Mouse (Mus musculus) mouse trophoblast stem cell (cell line): ENCODE data around the gene Ltv1.

Experiments used
- in situ Hi-C, 2 experiments: fragments of 300-500 bp; cut with MseI, MboI; formaldehyde crosslinking; loops; 2 replicates in 1 of 2; 3 replicates in 1 of 2; pipeline ENCODE4 v1.15.1; 2025

Ltv1 gene

DNA sequence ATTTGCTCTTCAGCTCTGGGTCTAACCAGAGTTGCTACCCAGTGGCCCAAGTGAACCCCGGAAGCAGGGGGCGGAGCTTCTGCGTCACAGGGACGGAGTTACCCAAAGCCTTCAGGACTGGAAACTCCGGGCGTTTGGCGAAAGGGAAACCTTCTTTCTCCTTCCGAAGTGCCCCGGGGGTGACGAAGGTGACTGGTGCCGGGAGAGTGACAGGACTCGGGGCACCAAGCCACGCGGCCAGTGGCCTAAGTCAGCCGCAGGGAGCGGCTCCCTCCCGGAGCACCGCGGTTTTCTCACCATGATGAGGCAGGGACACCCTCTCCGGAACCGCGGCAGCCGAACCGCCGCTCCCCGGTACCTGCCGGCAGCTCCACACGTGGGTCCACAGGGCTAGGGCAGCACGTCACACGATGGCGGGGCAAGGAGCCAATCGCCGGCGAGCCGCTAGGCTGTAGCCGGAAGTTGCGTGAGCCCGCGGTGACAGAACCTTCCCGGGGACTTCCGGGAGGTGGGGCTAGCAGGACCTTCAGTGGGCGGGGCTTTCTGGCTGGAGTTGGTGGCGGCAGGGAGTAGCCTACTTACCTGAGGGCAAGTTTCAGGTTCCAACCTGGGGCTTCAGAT, at the start of gene Ltv1:
Gene Ltv1, minus strand, starts transcription at position 438 of the 621 bp plus-strand sequence.
- in situ Hi-C loops = no loop called here

DNA sequence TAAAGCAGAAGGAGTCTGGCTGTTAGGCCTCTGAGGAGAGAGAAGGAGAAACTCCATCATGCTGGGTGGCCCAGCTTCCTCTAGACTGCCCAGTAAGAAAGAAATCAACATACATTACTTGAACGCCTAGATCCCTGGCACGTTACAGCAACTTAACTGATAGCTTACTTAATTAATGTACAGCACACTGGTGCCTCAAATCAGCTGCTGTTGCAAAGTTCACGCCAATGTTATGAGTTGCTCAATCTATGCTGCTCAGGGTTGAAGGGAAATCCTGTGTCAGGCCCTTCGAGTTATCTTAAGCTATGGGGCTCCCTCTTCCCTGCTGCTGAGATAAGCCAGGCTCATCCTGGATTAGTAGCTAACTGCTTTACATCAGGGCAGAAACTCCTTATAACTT, 47.5 kb upstream of the Ltv1 start:
- in situ Hi-C loops = no loop called here

DNA sequence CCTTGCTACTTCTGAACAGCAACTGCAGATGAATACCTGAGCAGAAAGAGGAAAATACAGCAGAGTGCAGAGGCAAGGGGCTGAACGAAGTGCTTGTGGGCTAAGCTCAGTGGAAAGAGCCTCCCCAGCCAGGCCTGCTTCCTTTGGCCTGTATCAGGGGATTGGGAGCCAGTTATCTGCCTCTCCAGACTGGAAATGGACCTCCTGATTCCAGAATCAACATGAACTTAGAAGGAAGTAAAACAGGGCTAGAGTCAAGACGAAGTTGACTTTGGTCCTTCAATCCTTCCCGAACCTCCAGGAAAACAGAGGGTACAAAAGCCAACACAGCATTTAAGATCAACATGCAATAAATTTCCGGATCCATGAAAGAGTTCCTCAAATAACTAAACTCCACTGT, 45.2 kb upstream of the Ltv1 start:
- in situ Hi-C loops = no loop called here

- in situ Hi-C loops = no loop called here
Measured at GRCm38 (mm10) chr10:13236866-13237265, 43.9 kb upstream of the Ltv1 start.

- in situ Hi-C loops = no loop called here
Measured at GRCm38 (mm10) chr10:13234503-13234902, 41.5 kb upstream of the Ltv1 start.

DNA sequence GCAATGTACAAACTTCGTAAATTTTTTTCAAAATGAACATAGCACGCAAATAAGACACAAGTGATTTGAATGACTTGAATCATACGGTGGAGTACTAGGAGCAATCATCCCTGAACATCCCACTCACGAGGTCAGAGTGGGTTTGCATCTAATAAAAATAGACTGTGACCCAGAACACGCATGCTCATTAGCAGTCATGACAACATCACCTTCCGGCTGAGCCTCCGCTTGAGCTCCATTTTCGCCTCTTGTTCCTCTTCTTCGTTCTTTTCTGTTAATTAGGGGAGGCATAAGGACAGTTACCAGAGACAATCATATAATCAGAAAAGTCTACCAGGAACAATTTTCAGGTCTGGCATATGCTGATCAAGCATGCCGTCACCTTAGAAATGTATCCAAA, 41.0 kb upstream of the Ltv1 start:
- in situ Hi-C loops = no loop called here

DNA sequence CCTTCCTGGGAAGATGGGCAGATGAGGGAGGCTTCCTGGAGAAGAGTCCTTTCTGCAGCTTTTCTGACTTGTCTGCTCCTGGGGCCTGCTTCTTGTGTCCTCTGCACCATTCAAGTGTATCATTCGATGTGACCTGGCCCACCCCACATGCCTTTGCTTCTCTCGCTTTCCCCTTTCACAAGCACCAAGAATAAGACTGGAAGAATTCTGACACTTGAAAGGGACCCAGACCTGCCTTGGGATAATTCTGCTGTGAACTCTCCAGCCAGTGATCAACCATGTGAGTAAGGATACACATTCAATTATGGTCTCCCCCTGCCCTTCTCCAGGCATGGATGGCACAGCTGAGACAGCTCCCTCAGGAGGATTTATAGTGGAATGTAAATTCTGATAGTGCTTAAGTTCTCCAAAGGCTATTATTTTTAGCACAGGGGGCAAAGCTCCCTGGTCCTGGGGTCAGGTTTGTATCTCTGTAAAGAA, 40.2 kb upstream of the Ltv1 start:
- in situ Hi-C loops = no loop called here

- in situ Hi-C loops = no loop called here
Measured at GRCm38 (mm10) chr10:13232443-13233142, 39.6 kb upstream of the Ltv1 start.

DNA sequence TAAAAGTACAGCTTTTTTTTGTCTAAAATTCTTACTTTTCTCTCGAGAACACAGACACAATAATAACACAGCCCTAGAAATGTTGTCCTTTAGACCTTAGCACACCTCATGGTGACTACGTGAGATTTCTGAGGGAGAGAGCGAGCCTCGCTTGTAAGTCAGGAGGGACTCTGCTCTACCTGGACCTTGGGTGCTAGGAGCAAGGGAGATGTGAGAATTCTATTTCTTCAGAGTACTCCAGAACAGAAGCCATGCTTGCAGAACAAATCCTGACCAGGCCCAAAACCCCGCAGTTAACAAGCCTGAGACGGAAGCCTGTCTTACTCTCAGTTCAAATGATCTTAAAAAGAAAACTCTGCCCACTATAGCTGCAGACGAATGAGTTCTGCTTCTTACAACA, 37.7 kb upstream of the Ltv1 start:
- in situ Hi-C loops = no loop called here

GRCm38 (mm10) chr10:13225377-13226063, 32.6 kb upstream of the Ltv1 start:
- in situ Hi-C loops = no loop called here

DNA sequence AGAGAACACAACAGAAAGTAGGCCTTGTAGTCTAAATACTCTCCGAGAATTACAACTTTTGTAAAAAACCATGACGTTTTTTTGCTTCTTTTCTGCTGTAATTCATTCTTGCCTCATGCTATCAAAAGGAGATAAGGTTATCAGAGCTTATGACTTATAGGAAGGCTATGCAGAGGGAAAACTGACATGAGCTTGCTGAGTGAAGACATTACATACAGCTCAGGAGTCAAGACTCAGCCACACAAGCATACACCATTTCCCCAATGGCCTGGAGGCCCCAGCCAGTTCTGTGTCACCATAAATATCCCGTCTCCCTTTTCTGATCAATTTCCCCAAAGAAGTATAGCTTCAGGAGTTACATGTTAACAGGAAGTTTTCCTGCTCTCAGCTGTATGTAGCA, 29.2 kb upstream of the Ltv1 start:
- in situ Hi-C loops = no loop called here

- in situ Hi-C loops = no loop called here
Measured at GRCm38 (mm10) chr10:13220061-13220460, 27.1 kb upstream of the Ltv1 start.

- in situ Hi-C loops = no loop called here
Measured at GRCm38 (mm10) chr10:13213956-13214355, 21.0 kb upstream of the Ltv1 start.

- in situ Hi-C loops = no loop called here
Measured at GRCm38 (mm10) chr10:13212829-13213228, 19.9 kb upstream of the Ltv1 start.

DNA sequence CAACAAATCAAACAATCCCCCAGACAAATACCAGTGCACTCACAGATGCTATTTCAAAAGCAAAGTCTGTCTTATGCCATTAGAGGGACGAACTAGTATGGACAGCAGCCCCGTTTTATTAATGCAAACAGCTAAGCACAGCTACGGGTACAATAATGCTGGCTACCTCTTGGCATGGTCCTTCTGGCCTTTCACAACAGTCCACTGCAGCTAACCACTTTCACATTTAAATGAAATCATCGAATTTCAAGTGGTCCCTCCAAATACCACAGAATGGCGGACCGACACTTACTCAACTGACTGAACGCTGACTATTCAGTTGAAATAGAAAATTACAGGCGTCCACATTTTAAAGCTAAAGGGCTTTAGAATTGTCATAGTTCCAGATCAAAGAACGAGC, 19.4 kb upstream of the Ltv1 start:
- in situ Hi-C loops = no loop called here

- in situ Hi-C loops = no loop called here
Measured at GRCm38 (mm10) chr10:13209930-13210637, 17.1 kb upstream of the Ltv1 start.

- in situ Hi-C loops = no loop called here
Measured at GRCm38 (mm10) chr10:13209506-13209905, 16.5 kb upstream of the Ltv1 start.

GRCm38 (mm10) chr10:13209061-13209460, 16.1 kb upstream of the Ltv1 start:
- in situ Hi-C loops = no loop called here

GRCm38 (mm10) chr10:13201741-13202293, 8.8 kb upstream of the Ltv1 start:
- in situ Hi-C loops = no loop called here

DNA sequence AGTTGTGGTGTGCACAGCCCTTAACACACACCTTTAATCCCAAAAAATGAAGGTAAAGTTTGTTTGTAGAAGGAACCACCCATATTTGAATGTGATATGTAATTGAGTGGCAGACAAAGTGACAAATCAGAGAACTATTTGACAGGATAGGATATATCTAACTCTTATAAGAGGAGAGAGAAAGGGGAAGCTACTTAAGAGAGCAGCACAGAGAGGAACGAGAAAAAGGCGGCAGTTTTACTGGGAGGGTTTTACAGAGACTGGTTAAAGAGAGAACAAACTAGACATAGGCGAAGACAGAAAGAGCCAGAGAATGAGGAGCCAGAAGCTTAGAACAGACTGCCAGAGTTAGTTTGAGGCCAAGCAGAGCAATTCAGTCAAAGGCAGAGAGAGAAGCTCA, 7.9 kb upstream of the Ltv1 start:
- in situ Hi-C loops = no loop called here

DNA sequence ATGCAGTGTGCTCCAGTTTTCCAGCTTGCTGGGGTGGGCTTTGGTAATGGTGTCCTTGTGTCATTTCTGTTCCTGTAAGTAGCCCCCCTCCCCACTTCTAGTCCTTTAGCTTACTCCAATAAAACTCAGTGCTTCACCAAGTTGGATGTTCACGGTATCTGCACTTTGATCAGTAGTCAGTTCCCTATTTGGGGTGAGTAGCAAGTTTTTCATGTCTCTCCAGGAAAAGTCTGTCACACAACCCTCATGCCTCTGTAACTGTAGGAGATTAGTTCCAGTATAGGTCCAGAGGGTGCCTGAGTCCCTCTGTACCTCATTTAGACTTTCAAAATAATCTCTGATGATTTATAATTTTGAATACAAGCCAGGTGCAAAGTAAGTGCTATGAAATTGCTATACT, 6.3 kb upstream of the Ltv1 start:
- in situ Hi-C loops = no loop called here
